Mouse (Mus musculus) E14TG2a.4 (cell line): ENCODE data around the gene Lin52.

ENCODE experiments used
- CTCF ChIP-seq: conservative IDR thresholded peaks from 2 replicates; pipeline ENCODE4 v1.5.1; 2014; ENCODE audit warnings: low read length
- NANOG ChIP-seq: IDR thresholded peaks from 2 replicates; pipeline ENCODE4 v1.6.1; 2014; ENCODE audit warnings: borderline replicate concordance, low read length, mixed read lengths

GRCm38 (mm10) chr12:84516642-84517041 lies 65.4 kb downstream of the Lin52 start:
- TF ChIP-seq NANOG (no peak), CTCF (peak; percentile 70)
